Mouse (Mus musculus): ENCODE measurements around the gene Cdkn3. TPM values are rescaled to one million over a fixed set of nuclear protein-coding genes. Genes with fewer than 3 reads are reported as not detected.
A peak's percentile ranks its signal among the peaks of the same experiment; 100 is the strongest.
"Not testable (repeated sequence)": the region's sequence is repeated elsewhere in the genome, so short reads cannot be mapped to it uniquely, and the experiment has no call there.

Gene Cdkn3
- polyA plus RNA-seq, 1 experiment, result 1.1 TPM

- no peak for TF ChIP-seq POLR2A (IDR thresholded peaks at IDR 0.05; ENCODE audit: borderline replicate concordance, extremely low read depth, low read depth, low read length)
- 77% methylated on average over 2 of the region's 2 CpGs for WGBS
- Histone ChIP-seq H3K4me3 (replicated peaks; ENCODE audit: extremely low read depth, low read depth, low read length) (no peak overlapping the region), H3K4me1 (ENCODE audit: control insufficient read depth, insufficient read depth, low read length) (no peaks in the 10 kb centered on the region)
- DNase-seq, result no peak
Observed at GRCm38 (mm10) chr14:46742674-46743073, 17.7 kb upstream of the Cdkn3 start.

- TF ChIP-seq POLR2A (IDR thresholded peaks at IDR 0.05; ENCODE audit: borderline replicate concordance, extremely low read depth, low read depth, low read length) (no peak), CTCF (IDR thresholded peaks at IDR 0.05; ENCODE audit: insufficient read depth, low read length) (no peak)
- DNase-seq, result no peak
- WGBS, result 94% methylated on average over 8 of the region's 8 CpGs
- Histone ChIP-seq H3K4me1 (ENCODE audit: control insufficient read depth, insufficient read depth, low read length) (no peaks in the 10 kb centered on the region), H3K4me3 (replicated peaks; ENCODE audit: extremely low read depth, low read depth, low read length) (no peak overlapping the region)
Observed at GRCm38 (mm10) chr14:46745413-46745812, 14.9 kb upstream of the Cdkn3 start.

GRCm38 (mm10) chr14:46754371-46754770 lies 6.0 kb upstream of the Cdkn3 start:
- not testable (repeated sequence) for H3K4me1 ChIP-seq (ENCODE audit: control insufficient read depth, insufficient read depth, low read length); H3K4me3 ChIP-seq (replicated peaks; ENCODE audit: extremely low read depth, low read depth, low read length); DNase-seq
- 62% methylated on average over 10 of the region's 10 CpGs for WGBS

- no peak overlapping the region for H3K4me3 ChIP-seq (replicated peaks; ENCODE audit: extremely low read depth, low read depth, low read length)
- no peak for DNase-seq
Observed at GRCm38 (mm10) chr14:46755851-46756250, 4.5 kb upstream of the Cdkn3 start.

GRCm38 (mm10) chr14:46757736-46758135 lies 2.6 kb upstream of the Cdkn3 start:
- DNase-seq, result no peak
- TF ChIP-seq POLR2A (IDR thresholded peaks at IDR 0.05; ENCODE audit: borderline replicate concordance, extremely low read depth, low read depth, low read length) (no peak), CTCF (IDR thresholded peaks at IDR 0.05; ENCODE audit: insufficient read depth, low read length) (no peak)
- no peak overlapping the region for H3K4me3 ChIP-seq (replicated peaks; ENCODE audit: extremely low read depth, low read depth, low read length)
- WGBS, result 67% methylated on average over 9 of the region's 9 CpGs
- peaks cover 4% of the 10 kb centered on the region; the same call in 1 of the 2 replicates for H3K4me1 ChIP-seq (ENCODE audit: control insufficient read depth, insufficient read depth, low read length)

More at GRCm38 (mm10) chr14:46755851-46756250, 4.5 kb upstream of the Cdkn3 start:
- H3K4me1 ChIP-seq (ENCODE audit: control insufficient read depth, insufficient read depth, low read length), result peaks cover 3% of the 10 kb centered on the region; the same call in 1 of the 2 replicates
- 89% methylated on average over 8 of the region's 8 CpGs for WGBS
- TF ChIP-seq POLR2A (IDR thresholded peaks at IDR 0.05; ENCODE audit: borderline replicate concordance, extremely low read depth, low read depth, low read length) (no peak), CTCF (IDR thresholded peaks at IDR 0.05; ENCODE audit: insufficient read depth, low read length) (no peak)

GRCm38 (mm10) chr14:46759970-46760354 lies 379 bp upstream of the Cdkn3 start:
- WGBS, result under 1% methylated on average over 7 of the region's 7 CpGs

GRCm38 (mm10) chr14:46761186-46761585 lies 845 bp downstream of the Cdkn3 start:
- Histone ChIP-seq H3K4me1 (ENCODE audit: control insufficient read depth, insufficient read depth, low read length) (peaks cover 4% of the 10 kb centered on the region; the same call in 1 of the 2 replicates), H3K4me3 (replicated peaks; ENCODE audit: extremely low read depth, low read depth, low read length) (no peak overlapping the region)
- no peak for TF ChIP-seq POLR2A (IDR thresholded peaks at IDR 0.05; ENCODE audit: borderline replicate concordance, extremely low read depth, low read depth, low read length)
- TF ChIP-seq CTCF (IDR thresholded peaks at IDR 0.05; ENCODE audit: insufficient read depth, low read length), result no peak
- no peak for DNase-seq
- 29% methylated on average over 6 of the region's 6 CpGs for WGBS

More at GRCm38 (mm10) chr14:46759970-46760354, 379 bp upstream of the Cdkn3 start:
- TF ChIP-seq CTCF (IDR thresholded peaks at IDR 0.05; ENCODE audit: insufficient read depth, low read length) (no peak), POLR2A (IDR thresholded peaks at IDR 0.05; ENCODE audit: borderline replicate concordance, extremely low read depth, low read depth, low read length) (no peak)
- Histone ChIP-seq H3K4me1 (ENCODE audit: control insufficient read depth, insufficient read depth, low read length) (peaks cover 4% of the 10 kb centered on the region; the same call in 1 of the 2 replicates), H3K4me3 (replicated peaks; ENCODE audit: extremely low read depth, low read depth, low read length) (no peak overlapping the region)
- DNase-seq, result no peak

GRCm38 (mm10) chr14:46767116-46767515 lies 6.8 kb downstream of the Cdkn3 start:
- no peak overlapping the region for H3K4me3 ChIP-seq (replicated peaks; ENCODE audit: extremely low read depth, low read depth, low read length)
- H3K4me1 ChIP-seq (ENCODE audit: control insufficient read depth, insufficient read depth, low read length), result peaks cover 4% of the 10 kb centered on the region
- WGBS, result 58% methylated on average over 12 of the region's 12 CpGs
- DNase-seq, result no peak
- no peak for TF ChIP-seq POLR2A (IDR thresholded peaks at IDR 0.05; ENCODE audit: borderline replicate concordance, extremely low read depth, low read depth, low read length)
- no peak for TF ChIP-seq CTCF (IDR thresholded peaks at IDR 0.05; ENCODE audit: insufficient read depth, low read length)

- no peak for DNase-seq
- WGBS, result 48% methylated on average over 6 of the region's 6 CpGs
- no peak overlapping the region for H3K4me3 ChIP-seq (replicated peaks; ENCODE audit: extremely low read depth, low read depth, low read length)
- H3K4me1 ChIP-seq (ENCODE audit: control insufficient read depth, insufficient read depth, low read length), result peaks cover 4% of the 10 kb centered on the region
- TF ChIP-seq CTCF (IDR thresholded peaks at IDR 0.05; ENCODE audit: insufficient read depth, low read length) (no peak), POLR2A (IDR thresholded peaks at IDR 0.05; ENCODE audit: borderline replicate concordance, extremely low read depth, low read depth, low read length) (no peak)
Observed at GRCm38 (mm10) chr14:46770036-46770435, 9.7 kb downstream of the Cdkn3 start.

- no peak for DNase-seq
- no peak for TF ChIP-seq CTCF (IDR thresholded peaks at IDR 0.05; ENCODE audit: insufficient read depth, low read length)
- 97% methylated on average over 9 of the region's 9 CpGs for WGBS
- H3K4me3 ChIP-seq (replicated peaks; ENCODE audit: extremely low read depth, low read depth, low read length), result no peak overlapping the region
- no peaks in the 10 kb centered on the region for H3K4me1 ChIP-seq (ENCODE audit: control insufficient read depth, insufficient read depth, low read length)
Observed at GRCm38 (mm10) chr14:46778756-46779155, 18.4 kb downstream of the Cdkn3 start.

GRCm38 (mm10) chr14:46779217-46779616 lies 18.9 kb downstream of the Cdkn3 start:
- DNase-seq, result no peak
- 93% methylated on average over 7 of the region's 7 CpGs for WGBS
- H3K4me3 ChIP-seq (replicated peaks; ENCODE audit: extremely low read depth, low read depth, low read length), result no peak overlapping the region

More at GRCm38 (mm10) chr14:46779217-46779616, 18.9 kb downstream of the Cdkn3 start:
- H3K4me1 ChIP-seq (ENCODE audit: control insufficient read depth, insufficient read depth, low read length), result no peaks in the 10 kb centered on the region; the same call in 1 of the 2 replicates
- TF ChIP-seq POLR2A (IDR thresholded peaks at IDR 0.05; ENCODE audit: borderline replicate concordance, extremely low read depth, low read depth, low read length), result no peak
- TF ChIP-seq CTCF (IDR thresholded peaks at IDR 0.05; ENCODE audit: insufficient read depth, low read length), result peak; percentile 44
